Mouse (Mus musculus): ENCODE measurements around the gene Ptprcap. TPM values are rescaled to one million over a fixed set of nuclear protein-coding genes. Genes with fewer than 3 reads are reported as not detected.
"Not testable (repeated sequence)": the region's sequence is repeated elsewhere in the genome, so short reads cannot be mapped to it uniquely, and the experiment has no call there.

The Ptprcap gene
- polyA plus RNA-seq, 1 experiment from 2014 or later, result 0.24 TPM

DNA sequence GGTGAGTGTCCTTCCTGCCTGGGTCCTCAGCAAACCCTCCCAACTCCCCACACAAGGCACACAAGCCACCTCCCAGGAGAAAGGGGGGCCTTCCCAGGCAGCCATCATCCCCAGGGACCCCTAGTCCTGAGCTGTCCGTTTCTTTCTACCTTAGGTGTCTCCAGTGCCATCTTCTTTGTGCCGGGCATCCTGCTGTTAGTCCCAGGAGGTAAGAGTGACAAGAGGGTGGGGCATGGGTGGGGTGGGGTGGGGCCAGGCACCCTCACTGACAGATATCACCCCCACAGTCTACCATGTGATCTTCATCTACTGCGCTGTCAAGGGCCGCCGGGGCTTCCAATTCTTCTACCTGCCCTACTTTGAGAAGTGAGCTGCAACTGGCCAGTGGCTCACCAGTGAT is 22.3 kb upstream of the Ptprcap start:
- H3K4me2 ChIP-seq (ENCODE audit: low read length), result no peak overlapping the region
- H3K27ac ChIP-seq (ENCODE audit: low read depth, low read length), result no peak overlapping the region
- peaks cover 9% of the 10 kb centered on the region for H3K4me1 ChIP-seq (ENCODE audit: control insufficient read depth, insufficient read depth, low read length)
- ATAC-seq, result no peak
- no peak overlapping the region for H3K4me3 ChIP-seq (ENCODE audit: low read depth, low read length)
- WGBS, result 90% methylated on average over 5 of the region's 5 CpGs
- no peaks in the 10 kb centered on the region for H3K9me3 ChIP-seq (replicated peaks; ENCODE audit: control insufficient read depth, low read length)
- H3K27me3 ChIP-seq (replicated peaks; ENCODE audit: control insufficient read depth, insufficient read depth, low read length), result no peaks in the 10 kb centered on the region
- H3K36me3 ChIP-seq (ENCODE audit: control insufficient read depth, insufficient read depth, low read length), result peaks cover 49% of the 10 kb centered on the region
- DNase-seq (ENCODE audit: low spot score), result no peak
- no peak overlapping the region for H3K9ac ChIP-seq (ENCODE audit: low read length)

DNA sequence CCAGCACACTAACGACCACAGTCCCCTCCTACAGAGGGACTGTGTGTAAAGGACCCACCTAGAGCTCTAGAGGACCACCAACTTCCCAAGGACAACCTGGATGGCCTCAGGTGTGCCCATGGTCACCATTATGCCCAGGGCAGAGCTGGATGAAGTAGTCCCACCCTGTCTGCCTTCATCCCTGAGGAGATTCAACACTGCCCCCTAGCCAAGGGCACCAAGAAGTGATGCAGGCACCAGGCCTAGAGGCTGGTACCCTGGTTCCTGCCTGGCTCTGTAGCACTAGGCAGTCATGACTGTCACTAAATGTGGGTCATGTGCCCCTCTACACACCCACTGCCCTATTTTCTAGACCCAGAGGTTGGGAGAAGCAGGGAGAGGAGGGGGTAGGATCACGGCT is 21.6 kb upstream of the Ptprcap start:
- WGBS, result 84% methylated on average over 2 of the region's 2 CpGs
- Histone ChIP-seq H3K9ac (ENCODE audit: low read length) (no peak overlapping the region), H3K9me3 (replicated peaks; ENCODE audit: control insufficient read depth, low read length) (no peaks in the 10 kb centered on the region), H3K36me3 (ENCODE audit: control insufficient read depth, insufficient read depth, low read length) (peaks cover 49% of the 10 kb centered on the region), H3K4me2 (ENCODE audit: low read length) (no peak overlapping the region), H3K27me3 (replicated peaks; ENCODE audit: control insufficient read depth, insufficient read depth, low read length) (no peaks in the 10 kb centered on the region), H3K27ac (ENCODE audit: low read depth, low read length) (no peak overlapping the region), H3K4me1 (ENCODE audit: control insufficient read depth, insufficient read depth, low read length) (peaks cover 4% of the 10 kb centered on the region), H3K4me3 (ENCODE audit: low read depth, low read length) (no peak overlapping the region)
- DNase-seq (ENCODE audit: low spot score) (no peak), ATAC-seq (no peak)

DNA sequence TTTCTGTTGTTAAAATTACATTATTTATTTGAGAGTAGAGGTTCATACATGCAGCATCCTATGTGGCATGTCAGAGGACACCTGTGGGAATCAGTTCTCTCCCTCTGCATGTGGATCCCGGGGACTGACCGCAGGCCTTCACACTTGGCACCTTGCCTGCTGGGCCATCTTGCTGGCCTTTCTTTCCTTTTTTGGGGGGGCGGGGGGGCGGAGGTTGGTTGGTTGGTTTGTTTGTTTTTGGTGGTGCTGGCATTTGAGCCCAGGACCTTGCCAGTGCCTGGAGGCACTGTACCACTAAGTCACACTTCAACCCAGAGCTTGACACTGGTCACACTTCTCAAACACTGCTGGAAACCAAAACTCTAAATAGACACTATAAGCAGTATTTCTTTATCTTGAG is 19.1 kb upstream of the Ptprcap start:
- H3K9me3 ChIP-seq (replicated peaks; ENCODE audit: control insufficient read depth, low read length), result no peaks in the 10 kb centered on the region
- 87% methylated on average over 4 of the region's 4 CpGs for WGBS
- H3K27me3 ChIP-seq (replicated peaks; ENCODE audit: control insufficient read depth, insufficient read depth, low read length), result no peaks in the 10 kb centered on the region
- no peak overlapping the region for H3K4me3 ChIP-seq (ENCODE audit: low read depth, low read length)
- H3K4me1 ChIP-seq (ENCODE audit: control insufficient read depth, insufficient read depth, low read length), result no peaks in the 10 kb centered on the region
- H3K36me3 ChIP-seq (ENCODE audit: control insufficient read depth, insufficient read depth, low read length), result peaks cover 32% of the 10 kb centered on the region
- no peak overlapping the region for H3K9ac ChIP-seq (ENCODE audit: low read length)
- no peak overlapping the region for H3K27ac ChIP-seq (ENCODE audit: low read depth, low read length)
- ATAC-seq (no peak), DNase-seq (ENCODE audit: low spot score) (no peak)
- no peak overlapping the region for H3K4me2 ChIP-seq (ENCODE audit: low read length)

DNA sequence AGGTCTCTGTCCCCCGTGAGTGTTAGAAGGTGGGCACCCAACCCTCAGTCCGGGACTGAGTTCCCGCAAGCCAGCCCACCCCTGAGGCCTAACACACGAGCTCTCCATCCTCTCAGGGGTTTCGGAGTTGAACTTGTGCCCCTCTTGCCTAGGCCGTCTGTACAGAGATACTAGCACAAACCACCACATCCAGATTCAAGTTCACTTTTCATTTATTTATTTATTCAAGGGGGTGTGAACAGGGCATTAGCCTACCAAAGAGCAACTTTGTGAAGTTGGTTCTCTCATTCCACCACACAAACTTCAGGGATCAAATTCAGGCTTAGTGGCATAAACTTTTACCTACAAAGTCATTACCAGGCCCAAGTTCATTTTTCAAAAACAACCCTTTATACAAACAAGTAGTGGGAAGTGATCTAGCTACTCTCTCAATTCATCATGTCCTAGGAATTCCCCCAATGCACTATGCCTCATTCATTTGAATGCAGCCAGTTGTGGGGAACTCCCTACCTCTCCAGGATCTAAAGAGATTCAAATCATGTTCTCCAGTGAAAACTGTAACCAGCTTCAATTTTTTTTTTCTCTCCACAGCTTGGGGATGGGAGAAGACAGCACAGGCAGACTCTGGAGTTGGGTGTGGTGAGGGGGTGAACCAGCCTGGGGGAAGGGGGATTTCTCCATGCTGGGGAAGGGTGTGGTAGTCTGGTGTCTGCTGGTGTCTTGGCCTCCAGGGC is 18.0 kb upstream of the Ptprcap start:
- not testable (repeated sequence) for H3K9me3 ChIP-seq (replicated peaks; ENCODE audit: control insufficient read depth, low read length); H3K9ac ChIP-seq (ENCODE audit: low read length); ATAC-seq; H3K4me2 ChIP-seq (ENCODE audit: low read length); H3K4me1 ChIP-seq (ENCODE audit: control insufficient read depth, insufficient read depth, low read length); DNase-seq (ENCODE audit: low spot score); H3K27ac ChIP-seq (ENCODE audit: low read depth, low read length); H3K27me3 ChIP-seq (replicated peaks; ENCODE audit: control insufficient read depth, insufficient read depth, low read length); H3K4me3 ChIP-seq (ENCODE audit: low read depth, low read length)
- WGBS, result 82% methylated on average over 6 of the region's 6 CpGs
- peaks cover 23% of the 10 kb centered on the region for H3K36me3 ChIP-seq (ENCODE audit: control insufficient read depth, insufficient read depth, low read length)

- not testable (repeated sequence) for H3K27ac ChIP-seq (ENCODE audit: low read depth, low read length); ATAC-seq; H3K4me1 ChIP-seq (ENCODE audit: control insufficient read depth, insufficient read depth, low read length); H3K4me2 ChIP-seq (ENCODE audit: low read length); DNase-seq (ENCODE audit: low spot score); H3K4me3 ChIP-seq (ENCODE audit: low read depth, low read length); H3K9ac ChIP-seq (ENCODE audit: low read length); H3K9me3 ChIP-seq (replicated peaks; ENCODE audit: control insufficient read depth, low read length); H3K27me3 ChIP-seq (replicated peaks; ENCODE audit: control insufficient read depth, insufficient read depth, low read length)
- WGBS, result 20% methylated on average over 8 of the region's 8 CpGs
- peaks cover 23% of the 10 kb centered on the region for H3K36me3 ChIP-seq (ENCODE audit: control insufficient read depth, insufficient read depth, low read length)
Measured at GRCm38 (mm10) chr19:4135963-4136345, 17.4 kb upstream of the Ptprcap start.

- no peaks in the 10 kb centered on the region for H3K9me3 ChIP-seq (replicated peaks; ENCODE audit: control insufficient read depth, low read length)
- H3K9ac ChIP-seq (ENCODE audit: low read length), result no peak overlapping the region
- H3K36me3 ChIP-seq (ENCODE audit: control insufficient read depth, insufficient read depth, low read length), result peaks cover 20% of the 10 kb centered on the region
- no peak overlapping the region for H3K27ac ChIP-seq (ENCODE audit: low read depth, low read length)
- H3K4me1 ChIP-seq (ENCODE audit: control insufficient read depth, insufficient read depth, low read length), result no peaks in the 10 kb centered on the region
- DNase-seq (ENCODE audit: low spot score) (no peak), ATAC-seq (no peak)
- H3K4me3 ChIP-seq (ENCODE audit: low read depth, low read length), result no peak overlapping the region
- 79% methylated on average over 5 of the region's 5 CpGs for WGBS
- no peak overlapping the region for H3K4me2 ChIP-seq (ENCODE audit: low read length)
- no peaks in the 10 kb centered on the region for H3K27me3 ChIP-seq (replicated peaks; ENCODE audit: control insufficient read depth, insufficient read depth, low read length)
Measured at GRCm38 (mm10) chr19:4136463-4136862, 16.9 kb upstream of the Ptprcap start.

DNA sequence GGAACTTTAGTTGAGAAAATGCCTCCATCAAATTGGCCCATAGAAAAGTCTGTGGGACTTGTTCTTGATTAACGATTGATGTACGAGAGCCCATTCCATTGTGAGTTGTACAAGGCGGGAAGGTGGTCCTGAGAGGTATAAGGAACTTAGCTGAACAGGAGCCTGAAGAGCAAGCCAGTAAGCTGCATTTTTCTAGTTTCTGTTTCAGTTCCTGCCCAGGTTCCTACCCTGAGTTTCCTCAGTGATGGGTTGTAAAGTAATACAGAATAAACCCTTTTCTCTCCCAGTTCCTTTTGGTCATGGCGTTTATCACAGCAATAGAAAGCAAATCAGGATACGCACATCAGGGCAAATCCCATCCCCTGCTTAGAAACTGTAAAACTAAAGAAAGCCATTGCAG is 15.5 kb upstream of the Ptprcap start:
- Histone ChIP-seq H3K4me2 (ENCODE audit: low read length) (no peak overlapping the region), H3K4me3 (ENCODE audit: low read depth, low read length) (no peak overlapping the region), H3K9ac (ENCODE audit: low read length) (no peak overlapping the region), H3K27me3 (replicated peaks; ENCODE audit: control insufficient read depth, insufficient read depth, low read length) (no peaks in the 10 kb centered on the region), H3K36me3 (ENCODE audit: control insufficient read depth, insufficient read depth, low read length) (peaks cover 5% of the 10 kb centered on the region; the same call in 1 of the 2 replicates), H3K27ac (ENCODE audit: low read depth, low read length) (no peak overlapping the region), H3K9me3 (replicated peaks; ENCODE audit: control insufficient read depth, low read length) (no peaks in the 10 kb centered on the region), H3K4me1 (ENCODE audit: control insufficient read depth, insufficient read depth, low read length) (no peaks in the 10 kb centered on the region)
- 82% methylated on average over 5 of the region's 5 CpGs for WGBS
- DNase-seq (ENCODE audit: low spot score) (no peak), ATAC-seq (no peak)

DNA sequence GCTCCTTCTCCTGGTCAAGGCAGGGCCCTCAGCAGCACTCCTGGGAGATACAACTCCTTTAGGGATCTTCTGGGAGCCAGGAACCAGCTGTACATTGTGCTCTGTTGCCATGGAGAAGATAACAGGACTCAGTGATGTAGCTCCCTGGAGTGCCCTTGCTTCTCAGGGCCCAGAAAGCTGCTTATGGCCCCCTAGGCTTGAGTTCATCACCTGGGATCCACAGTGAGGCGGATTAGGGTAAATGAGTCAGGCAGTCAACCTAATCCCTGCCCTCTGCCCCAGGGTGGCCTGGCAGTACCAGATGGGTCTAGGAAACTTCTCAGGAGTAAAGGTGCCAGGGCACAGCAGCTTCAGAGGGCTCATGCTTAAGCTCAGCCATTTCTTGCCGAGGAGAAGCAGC is 14.0 kb upstream of the Ptprcap start, which contains the start of gene Gpr152:
Gpr152 (plus strand) TSS at position 342 of the 400 bp plus-strand sequence.
- DNase-seq (ENCODE audit: low spot score) (no peak), ATAC-seq (no peak)
- Histone ChIP-seq H3K9me3 (replicated peaks; ENCODE audit: control insufficient read depth, low read length) (no peaks in the 10 kb centered on the region), H3K4me3 (ENCODE audit: low read depth, low read length) (no peak within 1 kb of the TSS), H3K4me1 (ENCODE audit: control insufficient read depth, insufficient read depth, low read length) (no peaks in the 10 kb centered on the region), H3K9ac (ENCODE audit: low read length) (no peak within 1 kb of the TSS; the same call in 1 of the 2 replicates), H3K27ac (ENCODE audit: low read depth, low read length) (no peak within 1 kb of the TSS), H3K27me3 (replicated peaks; ENCODE audit: control insufficient read depth, insufficient read depth, low read length) (no peaks in the 10 kb centered on the region), H3K4me2 (ENCODE audit: low read length) (no peak within 1 kb of the TSS), H3K36me3 (ENCODE audit: control insufficient read depth, insufficient read depth, low read length) (no peaks in the 10 kb centered on the region)
- WGBS, result 77% methylated on average over 2 of the region's 2 CpGs

- Histone ChIP-seq H3K27ac (ENCODE audit: low read depth, low read length) (no peak overlapping the region), H3K4me3 (ENCODE audit: low read depth, low read length) (no peak overlapping the region), H3K27me3 (replicated peaks; ENCODE audit: control insufficient read depth, insufficient read depth, low read length) (no peaks in the 10 kb centered on the region), H3K9me3 (replicated peaks; ENCODE audit: control insufficient read depth, low read length) (no peaks in the 10 kb centered on the region), H3K4me2 (ENCODE audit: low read length) (no peak overlapping the region), H3K4me1 (ENCODE audit: control insufficient read depth, insufficient read depth, low read length) (no peaks in the 10 kb centered on the region), H3K36me3 (ENCODE audit: control insufficient read depth, insufficient read depth, low read length) (no peaks in the 10 kb centered on the region), H3K9ac (ENCODE audit: low read length) (no peak overlapping the region; the same call in 1 of the 2 replicates)
- WGBS, result 88% methylated on average over 6 of the region's 6 CpGs
- no peak for ATAC-seq
- no peak for DNase-seq (ENCODE audit: low spot score)
Measured at GRCm38 (mm10) chr19:4140147-4140546, 13.3 kb upstream of the Ptprcap start.
